Mouse (Mus musculus) cerebellum, postnatal 10 days (tissue): ENCODE measurements at regions not wholly inside any gene's neighbourhood (a gene's known extent, or its start where the extent isn't known, plus 50 kb on each side); places are given as distances from the start of the nearest gene placed in this dataset.
A peak's percentile ranks its signal among the peaks of the same experiment; 100 is the strongest.

Experiments used
- DNase-seq, 2 experiments: peaks; one replicate each; pipeline ENCODE4 v3.0.0; 2021; ENCODE audit warnings: mixed read lengths in 2 of 2

- DNase-seq: no peak
These were observed 106.3 kb downstream of the D1Ertd622e start for GRCm38 (mm10) chr1:97555565-97555955.

- no peak for DNase-seq
These were observed 106.8 kb downstream of the D1Ertd622e start for GRCm38 (mm10) chr1:97554936-97555564.

DNA sequence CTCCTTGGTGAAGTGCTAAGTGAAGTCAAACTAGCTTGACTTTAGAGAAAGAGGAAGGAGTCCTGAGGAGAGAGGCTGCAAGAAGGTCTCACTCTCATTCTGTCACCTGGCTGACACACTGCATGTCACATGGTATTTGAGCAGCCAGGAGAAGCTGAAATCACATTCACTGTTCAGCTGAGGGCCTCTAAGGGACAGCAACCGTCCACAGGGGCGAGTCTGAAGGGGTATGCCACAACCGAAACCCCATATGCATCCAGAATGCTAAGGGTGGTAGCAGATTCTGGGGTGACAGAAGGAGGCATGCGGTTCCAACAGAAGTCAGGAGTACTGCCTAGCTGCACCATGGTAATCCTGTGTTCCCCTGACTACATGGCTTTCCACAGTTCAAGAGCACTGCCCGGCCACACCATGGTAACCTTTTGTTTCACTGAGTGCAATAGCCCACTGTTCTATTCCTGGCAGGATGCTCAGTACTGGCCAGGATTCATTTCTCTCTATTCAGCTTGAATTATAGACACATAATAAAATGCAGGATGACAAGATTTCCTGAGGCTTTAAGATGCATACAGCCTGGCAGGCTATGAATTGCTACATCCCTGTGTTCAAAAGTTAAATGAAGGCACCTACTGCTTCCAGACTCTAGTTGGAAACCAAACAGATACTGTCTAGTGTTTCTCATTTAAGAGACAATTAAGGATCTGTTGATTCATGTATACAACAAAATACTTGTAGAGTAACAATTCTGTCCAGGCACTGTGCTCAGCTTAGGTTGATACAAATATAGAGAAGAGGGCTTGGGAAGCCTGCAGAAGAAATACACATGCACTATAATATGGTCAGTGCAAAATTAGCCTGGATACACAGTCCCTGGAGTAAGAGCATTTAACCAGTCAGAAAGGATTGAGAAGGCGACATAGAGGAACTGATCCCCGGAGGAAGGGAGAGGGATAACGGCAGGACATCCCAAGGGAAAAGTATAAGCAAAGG lies 108.1 kb downstream of the D1Ertd622e start:
- peak; percentile 20 to 39 for DNase-seq

GRCm38 (mm10) chr1:97552886-97553285 lies 109.0 kb downstream of the D1Ertd622e start:
- DNase-seq: peak in 1 of 2 experiments; percentile 8

- DNase-seq: no peak
These were observed 120.7 kb downstream of the D1Ertd622e start for GRCm38 (mm10) chr1:97541162-97541493.

DNA sequence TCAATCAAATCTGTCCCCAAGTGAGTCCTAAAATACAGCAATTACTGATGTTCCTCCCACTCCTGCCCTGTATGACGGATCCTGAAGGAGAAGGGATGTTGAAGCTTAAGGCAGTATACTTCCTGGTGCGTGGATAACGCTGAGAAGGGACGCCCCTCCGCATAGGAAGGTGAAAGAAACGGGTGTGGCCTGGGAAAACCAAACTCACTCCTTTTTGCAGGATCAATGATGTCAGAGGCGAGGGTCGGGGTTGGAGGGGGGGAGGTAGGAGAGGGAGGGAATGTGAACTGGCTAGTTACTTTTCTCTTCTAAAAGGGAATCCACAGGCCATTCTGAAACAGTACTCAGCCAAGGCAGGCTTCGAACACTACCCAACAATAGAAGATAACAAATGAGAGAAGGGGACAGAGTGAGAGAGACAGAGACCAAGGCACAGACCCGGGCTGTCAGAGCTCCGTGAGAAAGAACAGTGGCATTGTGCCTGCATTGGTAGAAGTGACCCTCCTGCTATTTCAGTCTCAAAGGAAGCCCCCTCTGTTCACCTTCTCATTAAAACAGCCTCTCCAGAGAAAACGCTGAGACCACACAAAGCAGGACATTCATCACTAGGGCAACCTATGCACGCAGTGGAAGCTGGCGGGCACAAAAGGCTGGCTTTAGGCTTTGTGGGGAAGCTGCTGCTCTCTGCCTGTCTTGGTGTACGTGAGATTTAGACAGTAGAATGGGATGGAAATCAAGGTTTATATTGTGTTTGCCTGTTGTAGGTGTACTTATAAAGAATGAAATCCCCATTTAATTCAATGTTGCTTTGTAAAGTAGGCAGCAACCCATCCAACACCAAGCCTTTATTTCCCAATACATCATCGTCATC lies 121.3 kb downstream of the D1Ertd622e start:
- no peak for DNase-seq

GRCm38 (mm10) chr1:97496915-97497314 lies 165.0 kb downstream of the D1Ertd622e start:
- DNase-seq: no peak

- no peak for DNase-seq
These were observed 182.0 kb downstream of the D1Ertd622e start for GRCm38 (mm10) chr1:97479921-97480320.
